ENCODE assay signal across 23 mouse cellular contexts in genomic region chrX:53087202-53087601, GRCm38 (mm10).
"Had no signal": no experiment of that assay in that cellular context is flagged by ENCODE, and none has a peak within 500 bp of the region (broad histone marks: within the 10 kb centered on the region; RNA-seq: fewer than 3 reads in every experiment).

No protein-coding gene starts in this region.

- H3K9ac ChIP-seq: heart, embryonic 12.5 days; hindbrain, embryonic 12.5 days; hindbrain, embryonic 14.5 days; intestine, embryonic 15.5 days; kidney, embryonic 15.5 days had no signal

- H3K27ac ChIP-seq: gastrocnemius, adult 2 months; heart, embryonic 10.5 days; hindbrain, embryonic 10.5 days; hindbrain, embryonic 12.5 days; hindbrain, embryonic 14.5 days; intestine, embryonic 15.5 days; kidney, embryonic 15.5 days; layer of hippocampus, adult 2 months; left cerebral cortex, adult 2 months had no signal

- ATAC-seq: forebrain, embryonic 16.5 days; hindbrain, embryonic 16.5 days; inflammation-experienced regulatory T-cells, adult 6 months; intestine, embryonic 15.5 days; intestine, postnatal 0 days had no signal

- H3K27me3 ChIP-seq: heart, embryonic 12.5 days; hindbrain, embryonic 12.5 days; intestine, embryonic 15.5 days had no signal

- H3K4me2 ChIP-seq: heart, embryonic 12.5 days; hindbrain, embryonic 12.5 days; hindbrain, embryonic 14.5 days; intestine, embryonic 15.5 days; kidney, embryonic 15.5 days had no signal

- H3K36me3 ChIP-seq: heart, embryonic 10.5 days; heart, embryonic 12.5 days; hindbrain, embryonic 10.5 days; hindbrain, embryonic 12.5 days; intestine, embryonic 15.5 days; kidney, embryonic 15.5 days had no signal

- H3K9me3 ChIP-seq: heart, embryonic 10.5 days; heart, embryonic 12.5 days; hindbrain, embryonic 10.5 days; hindbrain, embryonic 12.5 days; intestine, embryonic 15.5 days; kidney, embryonic 15.5 days had no signal

- DNase-seq: gastrocnemius, adult 2 months; gastrocnemius, postnatal 10 days; gastrocnemius, postnatal 25 days; heart, adult 18-20 months; heart, postnatal 10 days; heart, postnatal 4 days; kidney, adult 8-10 months; kidney, postnatal 10 days; kidney, postnatal 25 days; kidney, postnatal 4 days had no signal

- H3K4me3 ChIP-seq: gastrocnemius, adult 2 months; heart, embryonic 10.5 days; heart, embryonic 12.5 days; hindbrain, embryonic 10.5 days; hindbrain, embryonic 12.5 days; intestine, embryonic 15.5 days; kidney, embryonic 15.5 days; layer of hippocampus, adult 2 months; left cerebral cortex, adult 2 months had no signal

- H3K4me1 ChIP-seq: heart, embryonic 10.5 days; hindbrain, embryonic 10.5 days; hindbrain, embryonic 12.5 days; intestine, embryonic 15.5 days had no signal
